In genomic region chr5:121996701-121997100, GRCm38 (mm10) we compare ENCODE assay signal across 27 mouse cellular contexts. TPM values are rescaled to one million over a fixed set of nuclear protein-coding genes. Genes with fewer than 3 reads are reported as not detected.
DNase-seq lines count a peak whose midpoint lies in the region; ATAC-seq and TF ChIP-seq lines count a peak whose summit lies in the region.
"Had no signal": no experiment of that assay in that cellular context is flagged by ENCODE, and none has a peak within 500 bp of the region (broad histone marks: within the 10 kb centered on the region; RNA-seq: fewer than 3 reads in every experiment).

No protein-coding gene starts in this region.

- ATAC-seq in common myeloid progenitor, adult 5-6 weeks (replicated peaks; ENCODE audit: low read depth, poor library complexity, severe bottlenecking): peak; percentile 48
- peak; percentile 47 for ATAC-seq in megakaryocyte progenitor cell, adult 5-6 weeks (replicated peaks; ENCODE audit: poor library complexity)
- ATAC-seq in midbrain, embryonic 13.5 days: no peak
- ATAC-seq: CD4-positive, CD25-positive, alpha-beta regulatory T cell, adult 4 months; forebrain, embryonic 14.5 days; forebrain, postnatal 0 days; intestine, postnatal 0 days had no signal

- H3K36me3 ChIP-seq in MEL (ENCODE audit: control insufficient read depth in 1 of 2, insufficient read depth in 2 of 2, low read length in 2 of 2): peaks cover 0 to 2% of the 10 kb centered on the region in 2 experiments; a peak in 1 of 4 replicates
- no peaks in the 10 kb centered on the region for H3K36me3 ChIP-seq in midbrain, embryonic 13.5 days
- H3K36me3 ChIP-seq: forebrain, embryonic 10.5 days; heart, embryonic 10.5 days; heart, embryonic 13.5 days; hindbrain, embryonic 12.5 days; hindbrain, embryonic 15.5 days had no signal

- no peak overlapping the region for H3K4me2 ChIP-seq in midbrain, embryonic 13.5 days (replicated peaks)
- H3K4me2 ChIP-seq: heart, embryonic 13.5 days; hindbrain, embryonic 12.5 days; hindbrain, embryonic 15.5 days had no signal

- H3K9me3 ChIP-seq in MEL (replicated peaks; ENCODE audit: insufficient read depth, low read length): no peaks in the 10 kb centered on the region
- no peaks in the 10 kb centered on the region for H3K9me3 ChIP-seq in midbrain, embryonic 13.5 days
- H3K9me3 ChIP-seq: forebrain, embryonic 10.5 days; heart, embryonic 10.5 days; heart, embryonic 13.5 days; hindbrain, embryonic 12.5 days; hindbrain, embryonic 15.5 days had no signal

- 86% methylated on average over 6 of the region's 6 CpGs for WGBS in midbrain, embryonic 13.5 days

- no peak for TF ChIP-seq CTCF in MEL (IDR thresholded peaks at IDR 0.05 in 2 of 3, conservative IDR thresholded peaks at IDR 0.05 in 1 of 3; ENCODE audit: control insufficient read depth in 1 of 3, insufficient read depth in 1 of 3, low read depth in 2 of 3, low read length in 3 of 3, poor library complexity in 1 of 3, severe bottlenecking in 1 of 3)

- H3K4me3 ChIP-seq in MEL (ENCODE audit: control insufficient read depth in 1 of 2, insufficient read depth in 1 of 2, low read depth in 2 of 2, low read length in 2 of 2): no peak overlapping the region
- H3K4me3 ChIP-seq in midbrain, embryonic 13.5 days (replicated peaks): no peak overlapping the region
- H3K4me3 ChIP-seq: forebrain, embryonic 10.5 days; heart, adult 2 months; heart, embryonic 10.5 days; heart, embryonic 13.5 days; hindbrain, embryonic 12.5 days; hindbrain, embryonic 15.5 days had no signal

- H3K4me1 ChIP-seq in MEL (ENCODE audit: control insufficient read depth in 1 of 2, insufficient read depth in 2 of 2, low read length in 2 of 2): peaks cover 0 to 9% of the 10 kb centered on the region in 2 experiments; a peak in 2 of 4 replicates
- peaks cover 45% of the 10 kb centered on the region for H3K4me1 ChIP-seq in midbrain, embryonic 13.5 days (replicated peaks)

- DNase-seq in 416B (ENCODE audit: low read depth) (peak; percentile 74), MEL (ENCODE audit: low read depth, low spot score) (peak; percentile 58)
- no peak for DNase-seq in adrenal gland, postnatal 36 days
- no peak for DNase-seq in cerebellum, adult 9-11 months
- DNase-seq in urinary bladder, postnatal 36 days (ENCODE audit: low spot score in 2 of 2): no peak
- DNase-seq: adrenal gland, adult 2 months; adrenal gland, postnatal 25 days; cerebellum, adult 11 months; cerebellum, adult 2 months; cerebellum, postnatal 10 days; cerebellum, postnatal 36 days; forebrain, postnatal 0 days; gastrocnemius, postnatal 25 days; heart, adult 2 months; heart, postnatal 14 days; heart, postnatal 4 days had no signal

- no peak for TF ChIP-seq EP300 in MEL (IDR thresholded peaks at IDR 0.05; ENCODE audit: low read depth in 1 of 2, low read length in 2 of 2)

- no peak for TF ChIP-seq POLR2A in MEL (IDR thresholded peaks at IDR 0.05; ENCODE audit: control insufficient read depth in 1 of 2, insufficient read depth in 1 of 2, low read depth in 1 of 2, low read length in 2 of 2, poor library complexity in 1 of 2)

- H3K27me3 ChIP-seq in MEL (ENCODE audit: control insufficient read depth in 1 of 2, insufficient read depth in 2 of 2, low read length in 2 of 2): no peaks in the 10 kb centered on the region
- H3K27me3 ChIP-seq in midbrain, embryonic 13.5 days: no peaks in the 10 kb centered on the region
- H3K27me3 ChIP-seq: hindbrain, embryonic 12.5 days; hindbrain, embryonic 15.5 days had no signal

- no peak overlapping the region for H3K9ac ChIP-seq in MEL (ENCODE audit: control insufficient read depth, low read depth, low read length, poor library complexity, severe bottlenecking)
- H3K9ac ChIP-seq in midbrain, embryonic 13.5 days (replicated peaks): no peak overlapping the region
- H3K9ac ChIP-seq: forebrain, postnatal 0 days; heart, embryonic 13.5 days; hindbrain, embryonic 12.5 days; hindbrain, embryonic 15.5 days had no signal

- no peak overlapping the region for H3K27ac ChIP-seq in MEL (ENCODE audit: control insufficient read depth, low read depth, low read length)
- no peak overlapping the region for H3K27ac ChIP-seq in midbrain, embryonic 13.5 days
- H3K27ac ChIP-seq: forebrain, embryonic 10.5 days; heart, adult 2 months; heart, embryonic 10.5 days; heart, embryonic 13.5 days; hindbrain, embryonic 12.5 days; hindbrain, embryonic 15.5 days had no signal

- H3K79me2 ChIP-seq in MEL (ENCODE audit: control insufficient read depth, insufficient read depth, low read length, poor library complexity): no peaks in the 10 kb centered on the region

- TF ChIP-seq RAD21 in MEL (IDR thresholded peaks at IDR 0.05; ENCODE audit: low read depth, low read length): no peak

TF ChIP-seq in MEL, 35 proteins besides CTCF, POLR2A, EP300 and RAD21:
- no peak for TF ChIP-seq UBTF (IDR thresholded peaks at IDR 0.05; ENCODE audit: borderline replicate concordance, insufficient read depth, low read depth, low read length)
- no peak for TF ChIP-seq BHLHE40 (IDR thresholded peaks at IDR 0.05; ENCODE audit: borderline replicate concordance, low read depth, low read length)
- TF ChIP-seq CHD1 (IDR thresholded peaks at IDR 0.05; ENCODE audit: low read depth, low read length): no peak
- TF ChIP-seq USF2 (IDR thresholded peaks at IDR 0.05; ENCODE audit: borderline replicate concordance in 1 of 2, insufficient read depth in 1 of 2, low read depth in 1 of 2, low read length in 2 of 2): no peak
- no peak for TF ChIP-seq MAZ (IDR thresholded peaks at IDR 0.05; ENCODE audit: low read depth, low read length)
- no peak for TF ChIP-seq GATA1 (IDR thresholded peaks at IDR 0.05; ENCODE audit: low read depth, low read length)
- TF ChIP-seq RCOR1 (IDR thresholded peaks at IDR 0.05; ENCODE audit: low read depth, low read length): no peak
- no peak for TF ChIP-seq GABPA (IDR thresholded peaks at IDR 0.05; ENCODE audit: low read depth, low read length)
- no peak for TF ChIP-seq NELFE (IDR thresholded peaks at IDR 0.05; ENCODE audit: low read depth, low read length)
- no peak for TF ChIP-seq ELF1 (IDR thresholded peaks at IDR 0.05; ENCODE audit: low read depth, low read length)
- TF ChIP-seq KAT2A (conservative IDR thresholded peaks at IDR 0.05; ENCODE audit: low read depth, low read length): no peak
- no peak for TF ChIP-seq MEF2A (IDR thresholded peaks at IDR 0.05; ENCODE audit: extremely low read depth, insufficient replicate concordance, low read depth, low read length, poor library complexity, severe bottlenecking)
TF ChIP-seq in MEL: peak in this region for 0.

RNA-seq across cellular contexts. Expression of gene Cux2, which starts 53.2 kb away (rescaled TPM):
- total RNA-seq in MEL (2012; rRNA removed): 1.2 and 1.4 TPM in 2 replicates
- polyA plus RNA-seq in MEL (2012; ENCODE audit: insufficient read depth in 1 of 2, insufficient read length in 2 of 2, low read depth in 1 of 2, low replicate concordance in 2 of 2, missing spikeins in 1 of 2): 1 to 10 TPM in 1 of 2 experiments, not detected in 1; 3.5 TPM
- total RNA-seq in common myeloid progenitor, adult 5-6 weeks (2017): not detected in 2 replicates
- 0.07 and 0.76 TPM in 2 replicates for total RNA-seq in megakaryocyte progenitor cell, adult 5-6 weeks (2015)
- 1.1 TPM in 1 of 2 replicates, not detected in the other for total RNA-seq in megakaryocyte progenitor cell, adult 5-6 weeks (2017)
- total RNA-seq in adrenal gland, postnatal 36 days (2021): 10 to 100 TPM; 18.6 to 20.9 TPM
- polyA plus RNA-seq in midbrain, embryonic 13.5 days (2015; fragmentation: Nextera tagmentation; extraction: Ambion mirVana): 22.7 and 23.8 TPM in 2 replicates

Comparison
In these comparisons a context has a peak if more than half of its experiments do, and no peak if none do; other contexts are left out.
1. DNase-seq: peak in 416B (single experiment) and MEL (single experiment); none in adrenal gland, postnatal 36 days (0 of 2), cerebellum, adult 9-11 months (single experiment) and urinary bladder, postnatal 36 days (0 of 2).